8 mouse cellular contexts compared by ENCODE assay signal in genomic region chr14:51984247-51985231, GRCm38 (mm10). TPM values are rescaled to one million over a fixed set of nuclear protein-coding genes. Genes with fewer than 3 reads are reported as not detected.
A peak's percentile ranks its signal among the peaks of the same experiment; 100 is the strongest.
DNase-seq lines count a peak whose midpoint lies in the region; ATAC-seq lines count a peak whose summit lies in the region.

Arhgef40 (plus strand) TSS chr14:51984719.

- WGBS in intestine, embryonic 15.5 days, result 1% methylated on average over 67 of the region's 74 CpGs
- WGBS in limb, embryonic 13.5 days, result under 1% methylated on average over 63 of the region's 74 CpGs
- 1% methylated on average over 31 of the region's 74 CpGs for WGBS in midbrain, embryonic 13.5 days

- peak within 1 kb of the TSS; percentile 75 for H3K9ac ChIP-seq in intestine, embryonic 15.5 days
- H3K9ac ChIP-seq in limb, embryonic 13.5 days, result peak within 1 kb of the TSS; percentile 93
- peak within 1 kb of the TSS; percentile 87 for H3K9ac ChIP-seq in midbrain, embryonic 13.5 days (replicated peaks)

- peak; percentile 66 for DNase-seq in right cerebral cortex, adult 18-20 months
- no peak for DNase-seq in right cerebral cortex, postnatal 36 days (ENCODE audit: low spot score in 2 of 2)
- DNase-seq in embryo, embryonic 10 days (ENCODE audit: low spot score), result peak; percentile 71
- DNase-seq in gastrocnemius, postnatal 4 days (ENCODE audit: low spot score in 2 of 2), result peak; percentile 86 to 89
- peak; percentile 75 to 89 for DNase-seq in spleen, postnatal 4 days (ENCODE audit: low spot score in 2 of 2)

- no peaks in the 10 kb centered on the region for H3K27me3 ChIP-seq in intestine, embryonic 15.5 days (replicated peaks)
- no peaks in the 10 kb centered on the region for H3K27me3 ChIP-seq in limb, embryonic 13.5 days
- no peaks in the 10 kb centered on the region for H3K27me3 ChIP-seq in midbrain, embryonic 13.5 days

- H3K9me3 ChIP-seq in intestine, embryonic 15.5 days, result no peaks in the 10 kb centered on the region
- H3K9me3 ChIP-seq in limb, embryonic 13.5 days, result no peaks in the 10 kb centered on the region
- no peaks in the 10 kb centered on the region for H3K9me3 ChIP-seq in midbrain, embryonic 13.5 days

- peak; percentile 84 for ATAC-seq in intestine, embryonic 15.5 days
- ATAC-seq in limb, embryonic 13.5 days (ENCODE audit: low FRiP score, low read depth), result peak; percentile 88
- ATAC-seq in midbrain, embryonic 13.5 days, result peak; percentile 93

- peaks cover 13% of the 10 kb centered on the region; the same call in 1 of the 2 replicates for H3K36me3 ChIP-seq in intestine, embryonic 15.5 days
- H3K36me3 ChIP-seq in limb, embryonic 13.5 days, result peaks cover 30% of the 10 kb centered on the region
- H3K36me3 ChIP-seq in midbrain, embryonic 13.5 days, result peaks cover 23% of the 10 kb centered on the region

- peaks cover 20% of the 10 kb centered on the region for H3K4me1 ChIP-seq in intestine, embryonic 15.5 days (replicated peaks)
- H3K4me1 ChIP-seq in limb, embryonic 13.5 days, result peaks cover 42% of the 10 kb centered on the region
- H3K4me1 ChIP-seq in midbrain, embryonic 13.5 days (replicated peaks), result peaks cover 48% of the 10 kb centered on the region

- peak within 1 kb of the TSS; percentile 78 for H3K4me3 ChIP-seq in intestine, embryonic 15.5 days (replicated peaks)
- peak within 1 kb of the TSS; percentile 84 for H3K4me3 ChIP-seq in limb, embryonic 13.5 days
- peak within 1 kb of the TSS; percentile 75 for H3K4me3 ChIP-seq in midbrain, embryonic 13.5 days (replicated peaks)

- peak within 1 kb of the TSS; percentile 90 for H3K4me2 ChIP-seq in intestine, embryonic 15.5 days (replicated peaks)
- peak within 1 kb of the TSS; percentile 84 for H3K4me2 ChIP-seq in limb, embryonic 13.5 days (replicated peaks)
- peak within 1 kb of the TSS; percentile 97 for H3K4me2 ChIP-seq in midbrain, embryonic 13.5 days (replicated peaks)

- peak within 1 kb of the TSS; percentile 96 for H3K27ac ChIP-seq in intestine, embryonic 15.5 days
- H3K27ac ChIP-seq in limb, embryonic 13.5 days, result peak within 1 kb of the TSS; percentile 99
- peak within 1 kb of the TSS; percentile 90 for H3K27ac ChIP-seq in midbrain, embryonic 13.5 days

RNA-seq across cellular contexts. Expression of gene Arhgef40, which starts in this region (rescaled TPM):
- 10 to 100 TPM; 90.4 to 92.7 TPM for total RNA-seq in gastrocnemius, postnatal 4 days (2021)
- polyA plus RNA-seq in intestine, embryonic 15.5 days (2015; fragmentation: Nextera tagmentation; extraction: Ambion mirVana), result 64.4 and 65.9 TPM in 2 replicates
- 189 and 203 TPM in 2 replicates for polyA plus RNA-seq in limb, embryonic 13.5 days (2015; fragmentation: Nextera tagmentation; extraction: Ambion mirVana)
- polyA plus RNA-seq in midbrain, embryonic 13.5 days (2015; fragmentation: Nextera tagmentation; extraction: Ambion mirVana), result 82.2 and 86.2 TPM in 2 replicates

Comparison
In these comparisons a context has a peak if more than half of its experiments do, and no peak if none do; other contexts are left out.
1. DNase-seq: peak in right cerebral cortex, adult 18-20 months (single experiment), embryo, embryonic 10 days (single experiment), gastrocnemius, postnatal 4 days (2 of 2) and spleen, postnatal 4 days (2 of 2); none in right cerebral cortex, postnatal 36 days (0 of 2).
2. Peak in every context shown above with its lines, with median percentiles within 50 percentile points of each other: ATAC-seq, H3K27ac ChIP-seq, H3K4me2 ChIP-seq, H3K4me3 ChIP-seq and H3K9ac ChIP-seq.